Mouse (Mus musculus) limb, embryonic 10.5 days (tissue): ENCODE data around the gene Psors1c2. TPM values are rescaled to one million over a fixed set of nuclear protein-coding genes. Genes with fewer than 3 reads are reported as not detected.

Experiments
- DNase-seq: peaks from one replicate; pipeline ENCODE4 v3.0.0-alpha.2; 2017; ENCODE audit warnings: low spot score
- H3K27ac ChIP-seq: fragments of 300-500 bp; sonication (generic); 2 replicates; pipeline ENCODE4 v1.5.1; 2016; ENCODE audit warnings: mild to moderate bottlenecking
- H3K27me3 ChIP-seq: fragments of 300-500 bp; sonication (generic); 2 replicates; pipeline ENCODE4 v1.6.1; 2016; ENCODE audit warnings: low read depth, mild to moderate bottlenecking; ENCODE audit not compliant: poor library complexity, severe bottlenecking
- H3K36me3 ChIP-seq: fragments of 300-500 bp; sonication (generic); 2 replicates; pipeline ENCODE4 v1.6.1; 2016; ENCODE audit warnings: mild to moderate bottlenecking, moderate library complexity
- H3K4me1 ChIP-seq: fragments of 300-500 bp; sonication (generic); 2 replicates; pipeline ENCODE4 v1.6.1; 2016
- H3K4me3 ChIP-seq: fragments of 300-500 bp; sonication (generic); 2 replicates; pipeline ENCODE4 v1.5.1; 2016; ENCODE audit warnings: mild to moderate bottlenecking, moderate library complexity
- H3K9me3 ChIP-seq: fragments of 300-500 bp; sonication (generic); replicated peaks from 2 replicates; pipeline ENCODE4 v1.6.1; 2016; ENCODE audit warnings: mild to moderate bottlenecking
- WGBS: fragments of 180-500 bp; shearing (Covaris S2); methylation state at CpG from one replicate; pipeline ENCODE4 v1.1.7; 2016; 5-methylcytosine and 5-hydroxymethylcytosine counted together
- polyA plus RNA-seq: library from polyadenylated mRNA; unstranded; fragments of >200 nt; fragmentation: Nextera tagmentation; extraction: Ambion mirVana; gene quantifications from 2 replicates; pipeline ENCODE4 v1.2.1, GENCODE M21; 2016

The Psors1c2 gene
- polyA plus RNA-seq, 1 experiment from 2014 or later: 1.4 TPM

DNA sequence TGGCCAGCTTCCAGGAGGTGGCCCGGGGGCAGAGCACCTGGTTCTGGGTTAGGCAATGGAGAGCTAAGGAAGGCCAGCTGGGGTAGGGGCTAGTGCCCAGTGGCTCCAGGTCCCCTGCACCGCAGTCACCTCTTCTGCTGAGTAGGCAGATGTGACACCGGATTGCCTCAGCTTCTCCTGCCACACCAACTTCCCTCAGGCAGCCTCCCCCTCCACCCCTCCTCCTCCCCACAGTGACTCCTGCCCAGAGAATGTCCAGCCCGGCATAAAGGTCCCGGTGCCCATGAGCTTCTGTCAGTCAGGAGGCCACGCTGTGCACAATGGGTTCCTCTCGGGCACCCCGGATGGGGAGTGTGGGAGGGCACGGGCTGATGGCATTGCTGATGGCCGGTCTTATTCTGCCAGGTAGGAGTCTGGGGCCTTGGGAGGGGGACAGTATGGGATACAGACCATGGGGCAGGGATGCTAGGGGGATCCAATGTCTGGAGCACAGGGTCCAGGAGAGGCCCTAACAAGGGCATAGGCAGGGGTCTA, 18.9 kb downstream of the Psors1c2 start, which contains the start of gene Cdsn:
Gene Cdsn, plus strand, starts transcription at position 248 of the 534 bp plus-strand sequence.
- Histone ChIP-seq H3K36me3 (no peaks in the 10 kb centered on the region), H3K4me3 (no peak within 1 kb of the TSS), H3K27ac (no peak within 1 kb of the TSS), H3K4me1 (no peaks in the 10 kb centered on the region; the same call in 1 of the 2 replicates), H3K27me3 (no peaks in the 10 kb centered on the region), H3K9me3 (no peaks in the 10 kb centered on the region)
- 79% methylated on average over 10 of the region's 10 CpGs for WGBS
- no peak for DNase-seq

DNA sequence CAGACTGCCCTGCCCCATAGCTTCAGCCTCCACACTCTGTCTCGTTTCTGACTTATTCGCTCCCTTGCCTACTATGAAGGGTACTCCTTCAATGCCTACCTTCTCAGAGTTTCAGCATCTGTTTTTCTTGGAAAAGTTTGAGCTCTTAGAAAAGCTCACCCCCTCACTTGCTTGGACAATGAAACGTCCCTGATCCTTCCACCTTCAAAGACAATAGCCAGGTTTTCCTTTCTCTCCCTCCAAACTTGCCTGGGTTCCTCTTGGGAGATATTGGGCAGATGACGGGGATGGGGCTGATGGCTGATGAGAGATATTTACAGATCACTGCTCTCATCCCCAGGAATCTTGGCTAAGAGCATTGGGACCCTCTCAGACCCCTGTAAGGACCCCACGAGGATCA, 21.3 kb downstream of the Psors1c2 start:
- Histone ChIP-seq H3K36me3 (no peaks in the 10 kb centered on the region), H3K9me3 (no peaks in the 10 kb centered on the region), H3K4me1 (no peaks in the 10 kb centered on the region), H3K27me3 (no peaks in the 10 kb centered on the region), H3K27ac (no peak overlapping the region), H3K4me3 (no peak overlapping the region)
- 84% methylated on average over 5 of the region's 5 CpGs for WGBS
- DNase-seq: no peak

DNA sequence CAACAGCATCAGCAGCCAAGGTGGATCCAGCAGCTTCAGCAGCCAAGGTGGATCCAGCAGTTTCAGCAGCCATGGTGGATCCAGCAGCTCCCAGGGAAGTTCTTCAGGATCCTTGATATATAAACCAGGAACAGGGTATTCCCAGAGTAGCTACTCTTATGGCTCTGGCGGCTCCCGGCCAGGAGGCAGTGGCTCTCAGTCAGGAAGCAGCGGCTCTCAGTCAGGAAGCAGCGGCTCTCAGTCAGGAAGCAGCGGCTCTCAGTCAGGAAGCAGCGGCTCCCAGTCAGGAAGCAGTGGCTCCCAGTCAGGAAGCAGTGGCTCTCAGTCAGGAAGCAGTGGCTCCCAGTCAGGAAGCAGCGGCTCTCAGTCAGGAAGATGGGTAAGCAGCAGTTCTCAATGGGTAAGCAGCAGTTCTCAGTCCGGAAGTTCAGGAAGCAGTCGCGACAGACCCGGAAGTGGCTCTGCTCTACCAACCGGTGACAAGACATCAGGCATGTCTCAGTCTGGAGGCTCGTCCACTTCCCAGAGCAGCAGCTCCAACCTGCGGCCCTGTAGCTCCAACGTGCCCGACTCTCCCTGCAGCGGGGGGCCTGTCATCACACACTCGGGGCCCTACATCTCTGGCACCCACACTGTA, 21.9 kb downstream of the Psors1c2 start:
- H3K4me1 ChIP-seq: no peaks in the 10 kb centered on the region
- no peak for DNase-seq
- no peaks in the 10 kb centered on the region for H3K36me3 ChIP-seq
- no peak overlapping the region; the same call in 1 of the 2 replicates for H3K27ac ChIP-seq
- no peak overlapping the region for H3K4me3 ChIP-seq
- no peaks in the 10 kb centered on the region for H3K27me3 ChIP-seq
- no peaks in the 10 kb centered on the region for H3K9me3 ChIP-seq
- WGBS: 93% methylated on average over 18 of the region's 18 CpGs

DNA sequence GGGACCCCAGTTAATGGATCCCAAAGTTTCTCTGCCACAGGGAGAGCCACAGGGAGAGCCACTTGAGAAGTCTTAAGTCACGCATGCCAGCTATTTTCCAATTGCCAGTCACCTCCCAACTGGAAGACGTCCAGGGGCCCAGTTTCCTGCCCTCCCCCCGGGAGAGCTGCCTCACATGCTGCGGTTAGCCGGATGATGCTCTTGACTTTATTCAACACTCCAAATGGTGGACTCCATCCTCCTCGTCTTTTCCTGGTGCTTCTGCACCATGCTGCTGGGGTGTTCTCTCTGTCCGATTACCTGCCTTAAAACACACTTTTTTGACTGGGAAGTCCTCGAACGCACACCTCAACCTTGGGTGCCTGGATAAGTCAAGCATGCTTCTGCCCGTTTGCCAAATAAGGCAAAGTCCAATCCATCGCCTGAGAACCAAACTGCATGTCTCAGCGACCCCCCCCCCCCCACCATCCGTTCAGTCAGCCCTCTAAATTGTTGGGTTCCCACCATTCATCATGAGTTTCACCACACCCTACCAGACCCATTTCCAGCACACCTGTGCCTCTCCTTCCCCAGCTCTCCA, 23.3 kb downstream of the Psors1c2 start:
- Histone ChIP-seq H3K4me3 (no peak overlapping the region), H3K9me3 (no peaks in the 10 kb centered on the region), H3K27ac (no peak overlapping the region), H3K27me3 (no peaks in the 10 kb centered on the region), H3K4me1 (no peaks in the 10 kb centered on the region), H3K36me3 (no peaks in the 10 kb centered on the region)
- DNase-seq: no peak
- 90% methylated on average over 13 of the region's 13 CpGs for WGBS

DNA sequence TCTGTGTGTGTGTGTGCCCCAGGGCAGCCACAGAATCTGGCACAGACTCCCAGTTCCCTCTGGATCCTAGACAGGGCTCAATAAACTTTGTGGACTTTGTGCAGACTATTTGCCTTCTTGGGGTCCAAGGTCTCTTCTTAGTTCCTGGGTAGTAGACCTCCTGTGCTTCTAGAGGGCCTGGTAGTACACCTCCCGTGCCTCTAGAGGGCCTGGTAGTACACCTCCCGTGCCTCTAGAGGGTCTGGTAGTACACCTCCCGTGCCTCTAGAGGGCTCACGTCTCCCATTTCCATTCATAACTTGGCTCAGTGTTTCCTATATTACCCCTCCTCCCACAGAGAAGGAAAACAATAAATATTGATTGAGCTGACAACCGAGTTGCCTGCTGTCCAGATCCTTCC, 23.8 kb downstream of the Psors1c2 start:
- Histone ChIP-seq H3K9me3 (no peaks in the 10 kb centered on the region), H3K36me3 (no peaks in the 10 kb centered on the region), H3K4me3 (no peak overlapping the region), H3K27me3 (no peaks in the 10 kb centered on the region), H3K4me1 (no peaks in the 10 kb centered on the region), H3K27ac (no peak overlapping the region)
- peak; percentile 46 for DNase-seq
- 36% methylated on average over 5 of the region's 5 CpGs for WGBS

DNA sequence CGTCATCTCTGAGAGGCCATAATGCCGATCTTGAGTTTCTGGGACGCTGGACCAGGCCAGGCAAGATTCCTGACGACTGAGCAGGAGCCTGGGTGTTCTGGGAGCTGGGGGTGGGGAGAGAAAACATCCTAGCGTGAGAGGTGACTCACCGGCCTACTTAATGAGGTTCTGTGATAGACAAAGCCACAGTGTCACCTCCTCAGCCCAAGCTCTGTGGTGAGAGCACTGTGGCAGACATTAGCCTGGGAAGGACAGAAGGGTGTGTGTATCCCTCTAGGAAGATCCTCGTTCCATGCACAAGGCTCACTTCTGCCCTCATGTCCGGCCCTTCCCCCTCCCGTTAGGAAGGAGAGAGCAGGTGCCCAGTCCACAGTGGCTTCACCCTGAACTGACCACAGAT, 24.4 kb downstream of the Psors1c2 start:
- no peaks in the 10 kb centered on the region for H3K9me3 ChIP-seq
- no peak overlapping the region for H3K4me3 ChIP-seq
- H3K4me1 ChIP-seq: no peaks in the 10 kb centered on the region
- H3K27ac ChIP-seq: no peak overlapping the region
- DNase-seq: no peak
- no peaks in the 10 kb centered on the region for H3K36me3 ChIP-seq
- WGBS: 88% methylated on average over 9 of the region's 9 CpGs
- no peaks in the 10 kb centered on the region for H3K27me3 ChIP-seq

DNA sequence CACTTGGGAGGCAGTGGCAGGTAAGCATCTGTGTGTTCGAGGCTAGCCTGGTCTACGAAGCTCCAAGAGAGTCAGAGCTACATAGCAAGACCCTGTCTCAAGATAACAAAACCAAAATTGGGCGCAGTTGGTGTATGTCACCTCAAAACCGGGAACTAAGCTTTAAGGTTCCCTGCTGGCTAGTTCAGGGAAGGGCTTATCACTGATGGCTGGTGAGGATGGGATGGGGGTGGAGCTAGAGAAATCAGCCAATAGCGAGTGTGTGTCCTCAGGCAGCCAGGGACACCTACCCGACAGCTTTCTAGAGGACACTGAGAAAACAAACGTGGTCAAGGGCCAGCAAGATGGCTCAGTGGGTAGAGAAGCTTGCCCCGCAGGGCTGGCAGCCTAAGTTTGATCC, 25.2 kb downstream of the Psors1c2 start:
- Histone ChIP-seq H3K4me1 (no peaks in the 10 kb centered on the region), H3K9me3 (no peaks in the 10 kb centered on the region), H3K27me3 (no peaks in the 10 kb centered on the region), H3K36me3 (no peaks in the 10 kb centered on the region), H3K4me3 (no peak overlapping the region), H3K27ac (no peak overlapping the region)
- DNase-seq: no peak
- 59% methylated on average over 8 of the region's 8 CpGs for WGBS

DNA sequence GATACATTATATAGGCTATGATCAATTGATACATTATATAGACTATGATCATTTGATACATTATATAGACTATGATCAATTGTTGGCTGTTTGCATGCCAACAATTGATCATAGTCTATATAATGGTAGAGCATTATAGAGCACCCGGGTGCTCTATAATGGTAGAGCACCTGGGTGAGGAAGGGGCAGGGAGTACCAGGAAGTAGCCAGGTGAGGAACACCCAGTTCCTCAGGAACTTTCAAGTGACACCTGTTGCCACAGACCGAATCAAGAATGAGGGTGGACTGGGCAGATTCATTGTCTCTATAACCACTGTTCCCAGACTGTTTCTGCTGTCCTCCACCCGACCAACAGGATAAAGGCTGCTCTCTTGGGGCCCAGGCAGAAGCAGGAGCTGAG, 34.1 kb downstream of the Psors1c2 start, which contains the start of gene 2300002M23Rik:
Gene 2300002M23Rik, plus strand, starts transcription at position 301 of the 400 bp plus-strand sequence.
- no peak within 1 kb of the TSS for H3K27ac ChIP-seq
- 61% methylated on average over 3 of the region's 3 CpGs for WGBS
- H3K9me3 ChIP-seq: no peaks in the 10 kb centered on the region
- no peak for DNase-seq
- peaks cover 12% of the 10 kb centered on the region; the same call in 1 of the 2 replicates for H3K4me1 ChIP-seq
- H3K36me3 ChIP-seq: no peaks in the 10 kb centered on the region
- no peak within 1 kb of the TSS for H3K4me3 ChIP-seq
- peaks cover 49% of the 10 kb centered on the region for H3K27me3 ChIP-seq

DNA sequence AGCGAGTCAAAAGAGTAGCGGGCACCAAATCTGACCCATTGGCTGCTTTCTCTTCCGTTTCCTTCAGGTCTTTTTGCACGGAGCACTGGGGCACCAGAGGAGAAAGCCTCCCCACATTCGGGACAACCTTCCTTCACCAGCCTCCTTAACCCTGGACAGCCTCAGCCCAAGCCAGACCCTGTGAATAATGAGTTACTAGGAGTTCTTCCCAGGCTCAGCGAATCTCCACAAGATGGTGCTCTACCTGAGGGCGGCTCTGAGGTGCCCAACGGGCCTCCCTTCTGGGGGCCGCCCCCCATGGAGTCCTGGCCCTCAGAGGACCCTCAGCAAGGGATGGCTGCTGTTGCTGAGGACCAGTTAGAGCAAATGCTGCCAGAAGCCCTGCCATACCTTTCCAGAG, 34.8 kb downstream of the Psors1c2 start:
- Histone ChIP-seq H3K9me3 (no peaks in the 10 kb centered on the region), H3K36me3 (no peaks in the 10 kb centered on the region), H3K4me1 (peaks cover 12% of the 10 kb centered on the region; the same call in 1 of the 2 replicates), H3K27me3 (peaks cover 49% of the 10 kb centered on the region), H3K4me3 (no peak overlapping the region), H3K27ac (no peak overlapping the region)
- WGBS: 20% methylated on average over 9 of the region's 9 CpGs
- no peak for DNase-seq

DNA sequence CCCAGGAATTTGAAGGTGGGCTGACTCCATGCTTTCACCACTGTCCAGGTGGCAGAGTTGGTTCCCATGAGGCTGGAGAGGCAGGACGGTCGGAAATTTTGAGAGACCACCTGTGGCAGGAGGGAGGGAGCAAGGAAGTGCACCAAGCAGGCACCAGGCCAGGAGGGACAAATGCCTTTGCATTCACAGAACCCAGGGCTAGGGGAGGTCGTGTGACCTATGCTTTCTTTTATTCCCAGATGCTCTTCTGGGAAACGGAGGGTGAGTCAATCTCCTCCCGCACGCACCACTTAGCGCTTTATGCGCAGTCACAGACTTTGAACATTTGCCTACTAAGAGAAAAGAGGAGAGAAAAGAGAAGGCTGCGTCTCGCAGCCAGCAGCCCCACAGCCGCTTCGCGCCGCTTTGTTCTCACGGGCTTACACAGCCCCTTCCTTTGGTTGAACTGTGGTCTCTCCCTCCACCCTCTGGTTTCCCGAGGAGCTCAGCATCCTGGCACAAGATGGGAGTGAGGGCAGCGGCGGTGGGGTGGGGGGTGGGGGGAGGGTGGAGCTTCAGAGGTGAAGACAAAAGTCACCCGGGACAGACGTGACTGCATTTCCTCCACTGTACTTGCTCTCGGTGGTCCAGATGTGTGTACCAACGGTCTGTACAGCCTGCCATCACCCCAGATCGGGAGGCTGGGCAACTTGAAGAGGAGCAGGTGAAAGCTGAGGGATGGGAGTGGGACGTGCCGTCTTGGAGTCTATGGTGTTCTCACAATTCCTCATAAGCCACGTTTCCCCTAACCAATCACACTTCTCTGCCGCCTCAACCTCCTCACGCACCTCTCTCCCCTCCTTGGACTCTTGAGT, 36.3 kb downstream of the Psors1c2 start:
- peak overlapping the region; percentile 50 for H3K27ac ChIP-seq
- peaks cover 49% of the 10 kb centered on the region for H3K27me3 ChIP-seq
- no peaks in the 10 kb centered on the region for H3K9me3 ChIP-seq
- peaks cover 12% of the 10 kb centered on the region; the same call in 1 of the 2 replicates for H3K4me1 ChIP-seq
- H3K36me3 ChIP-seq: no peaks in the 10 kb centered on the region
- DNase-seq: peak; percentile 50
- WGBS: 5% methylated on average over 28 of the region's 28 CpGs
- peak overlapping the region; percentile 43 for H3K4me3 ChIP-seq

DNA sequence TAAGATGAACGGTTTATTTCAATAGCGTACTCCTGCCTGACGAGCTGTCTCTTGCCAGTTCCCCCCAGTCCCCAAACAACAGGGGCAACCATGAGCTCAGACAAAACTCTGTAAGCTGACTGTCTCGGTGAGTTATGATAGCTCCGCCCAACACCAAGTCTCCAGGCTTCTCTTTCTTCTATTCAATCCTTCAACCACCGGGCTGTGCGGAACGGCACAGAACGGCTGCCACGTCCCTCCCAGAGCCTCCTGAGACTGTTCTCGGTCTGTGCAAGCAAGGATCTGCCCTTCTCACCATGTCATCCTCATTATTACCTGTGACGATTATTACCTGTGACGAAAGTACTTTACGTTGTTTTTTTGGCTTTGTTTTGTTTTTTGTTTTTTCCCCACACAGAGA, 37.8 kb downstream of the Psors1c2 start:
- 82% methylated on average over 14 of the region's 14 CpGs for WGBS
- H3K4me1 ChIP-seq: peaks cover 12% of the 10 kb centered on the region; the same call in 1 of the 2 replicates
- no peaks in the 10 kb centered on the region for H3K36me3 ChIP-seq
- H3K27me3 ChIP-seq: peaks cover 57% of the 10 kb centered on the region
- H3K4me3 ChIP-seq: no peak overlapping the region
- no peaks in the 10 kb centered on the region for H3K9me3 ChIP-seq
- H3K27ac ChIP-seq: no peak overlapping the region
- DNase-seq: no peak

DNA sequence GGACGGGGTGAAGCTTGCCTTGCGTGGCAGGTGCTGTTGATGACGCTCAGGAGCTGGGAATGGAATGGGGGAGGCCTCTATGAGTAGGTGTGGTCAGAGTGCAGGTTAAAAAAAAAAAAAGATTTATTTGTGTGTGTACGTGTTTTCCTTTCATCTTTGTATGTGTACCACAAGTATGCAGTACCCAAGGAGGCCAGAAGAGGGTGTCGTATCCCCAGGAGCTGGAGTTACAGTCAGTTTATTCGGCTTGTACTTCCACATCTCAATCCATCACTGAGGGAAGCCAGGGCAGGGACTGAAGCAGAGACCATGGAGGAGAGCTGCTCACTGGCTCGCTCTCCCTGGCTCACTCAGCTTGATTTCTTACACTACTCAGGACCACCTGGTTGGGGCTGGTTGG, 38.5 kb downstream of the Psors1c2 start:
- WGBS: 92% methylated on average over 7 of the region's 7 CpGs
- H3K4me3 ChIP-seq: no peak overlapping the region
- no peak for DNase-seq
- no peaks in the 10 kb centered on the region for H3K9me3 ChIP-seq
- no peaks in the 10 kb centered on the region for H3K36me3 ChIP-seq
- H3K27ac ChIP-seq: no peak overlapping the region
- peaks cover 59% of the 10 kb centered on the region for H3K27me3 ChIP-seq
- H3K4me1 ChIP-seq: peaks cover 12% of the 10 kb centered on the region; the same call in 1 of the 2 replicates

DNA sequence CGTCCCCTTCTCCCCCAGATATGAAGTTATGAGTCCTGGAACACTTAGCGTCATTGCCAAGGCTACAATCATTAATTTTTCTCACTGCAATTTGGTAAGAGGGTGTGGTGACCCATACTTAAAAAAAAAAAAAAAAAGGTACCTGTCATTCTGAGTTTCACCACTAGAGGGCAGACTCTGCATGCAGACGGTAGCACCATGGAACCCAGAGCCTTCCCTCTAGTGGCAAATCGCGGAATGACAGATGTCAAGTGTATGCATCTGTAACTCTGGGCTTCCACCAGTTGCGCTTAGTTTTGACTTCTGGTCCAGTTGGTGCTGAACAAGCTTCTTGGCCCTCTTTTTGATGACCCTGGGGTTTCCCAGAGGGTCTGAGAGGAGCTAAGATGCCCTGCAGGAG, 45.2 kb downstream of the Psors1c2 start:
- whole genome bisulfite sequencing: 22% methylated on average over 6 of the region's 6 CpGs

More for the DNA sequence above, 45.2 kb downstream of the Psors1c2 start:
- DNase-seq: peak; percentile 80
- H3K36me3 ChIP-seq: no peaks in the 10 kb centered on the region
- H3K27me3 ChIP-seq: peaks cover 13% of the 10 kb centered on the region
- no peak overlapping the region for H3K27ac ChIP-seq
- H3K4me1 ChIP-seq: no peaks in the 10 kb centered on the region
- H3K4me3 ChIP-seq: no peak overlapping the region
- no peaks in the 10 kb centered on the region for H3K9me3 ChIP-seq
